Mouse (Mus musculus): Measurements from ENCODE around the gene Olfr60.

The Olfr60 gene

DNA sequence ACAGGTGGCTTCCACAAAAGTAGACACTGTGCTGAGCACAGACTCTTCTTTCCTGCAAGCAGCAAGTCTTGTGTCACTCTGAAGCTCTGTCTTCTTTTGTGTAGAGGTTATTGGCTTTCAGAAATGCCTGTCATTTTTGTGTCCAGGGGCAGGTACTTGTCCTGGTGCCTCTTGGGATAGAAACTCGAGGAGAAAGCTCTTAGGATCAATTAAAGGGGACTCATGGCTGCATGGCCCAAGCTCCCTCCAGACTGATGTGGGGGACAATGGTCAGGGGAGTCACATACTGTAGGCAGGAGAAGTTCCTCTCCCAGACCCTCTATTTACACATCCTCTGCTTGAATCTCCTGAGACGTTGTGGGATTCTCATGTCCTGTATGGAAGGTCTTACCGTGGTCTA is at the start of gene Olfr60:
TSS of gene Olfr60 (minus strand) at position 101 of the 400 bp plus-strand sequence.
- DNase-seq: no peak

DNA sequence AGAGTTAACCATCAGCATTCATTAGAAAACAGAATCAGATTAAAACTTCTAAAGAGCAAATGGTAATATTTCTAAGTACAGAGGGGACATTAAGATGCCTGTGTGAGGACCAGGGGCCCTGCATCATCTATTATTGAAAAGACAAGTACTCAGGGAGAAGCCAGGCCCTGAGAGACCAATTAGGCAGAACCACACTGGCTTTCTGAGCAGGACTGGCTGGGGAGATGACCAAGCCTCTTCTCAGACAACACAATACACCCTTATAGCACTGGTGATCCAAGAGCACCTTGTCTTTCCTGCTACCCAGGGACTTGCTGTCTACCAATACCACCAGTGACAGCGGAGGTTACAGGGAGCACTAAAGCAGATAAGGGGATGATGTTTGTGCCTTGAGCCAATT is 41.3 kb upstream of the Olfr60 start, which contains the start of gene Olfr531:
TSS of gene Olfr531 (minus strand) at position 101 of the 400 bp plus-strand sequence.
- no peak for DNase-seq

DNA sequence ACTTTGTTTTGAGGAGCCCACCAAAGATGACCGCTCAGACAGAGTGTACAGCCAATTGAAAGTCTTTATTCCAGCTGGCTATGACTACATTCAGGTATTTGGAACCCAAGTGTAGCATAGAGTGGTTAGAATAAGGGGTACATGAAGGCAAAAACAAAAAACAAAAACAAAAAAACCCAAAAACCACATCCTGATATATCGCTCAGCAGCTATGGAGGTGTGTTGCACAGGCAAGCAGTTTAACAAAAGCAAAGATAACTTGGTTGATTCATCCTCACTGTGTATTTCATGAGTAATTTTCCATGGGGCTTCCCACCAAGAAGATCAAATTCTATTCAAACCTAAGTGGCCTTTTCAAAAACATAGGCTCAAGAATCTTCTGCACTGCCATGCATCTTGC is 15.4 kb upstream of the Olfr60 start:
- no peak for DNase-seq

DNA sequence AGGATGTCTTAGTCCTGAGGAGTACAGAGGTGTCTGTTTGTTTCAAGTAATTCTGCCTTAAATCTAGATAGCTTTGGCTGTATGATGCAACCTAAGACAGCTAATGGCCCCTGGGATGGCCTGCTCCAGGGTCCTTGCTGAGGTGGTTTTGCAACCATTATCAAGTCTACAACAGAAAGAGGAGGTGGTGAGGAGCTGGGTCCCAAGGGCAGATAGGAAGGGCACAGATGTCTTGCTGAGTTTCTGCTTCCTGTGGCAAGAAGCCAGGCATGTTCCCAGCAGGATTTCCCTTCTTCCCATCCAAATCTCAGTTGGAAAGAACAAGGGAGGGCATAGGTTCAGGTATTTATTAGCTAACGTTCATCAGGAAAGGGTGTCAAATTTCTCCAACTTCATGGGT is 14.8 kb upstream of the Olfr60 start, which contains the start of gene Olfr530:
TSS of gene Olfr530 (minus strand) at position 101 of the 400 bp plus-strand sequence.
- DNase-seq: no peak

DNA sequence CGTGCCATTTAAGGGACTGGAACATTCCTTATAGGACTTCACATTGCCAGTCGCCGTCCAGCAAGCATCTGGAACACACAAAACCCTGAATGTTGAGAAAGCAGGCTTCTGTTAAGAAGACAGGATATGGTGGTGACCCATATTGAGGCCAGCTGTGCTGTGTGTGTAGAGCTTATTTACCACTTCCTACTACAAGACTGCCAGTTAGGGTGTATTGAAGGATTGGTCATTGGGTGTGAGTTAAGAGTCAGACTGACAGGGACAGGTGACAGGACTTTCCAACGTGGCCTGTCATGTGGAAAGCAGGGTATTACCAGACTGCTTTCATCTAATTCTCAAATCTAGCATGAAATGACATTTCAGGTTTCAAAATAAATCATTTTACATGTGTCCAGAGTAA is 12.8 kb upstream of the Olfr60 start:
- no peak for DNase-seq

DNA sequence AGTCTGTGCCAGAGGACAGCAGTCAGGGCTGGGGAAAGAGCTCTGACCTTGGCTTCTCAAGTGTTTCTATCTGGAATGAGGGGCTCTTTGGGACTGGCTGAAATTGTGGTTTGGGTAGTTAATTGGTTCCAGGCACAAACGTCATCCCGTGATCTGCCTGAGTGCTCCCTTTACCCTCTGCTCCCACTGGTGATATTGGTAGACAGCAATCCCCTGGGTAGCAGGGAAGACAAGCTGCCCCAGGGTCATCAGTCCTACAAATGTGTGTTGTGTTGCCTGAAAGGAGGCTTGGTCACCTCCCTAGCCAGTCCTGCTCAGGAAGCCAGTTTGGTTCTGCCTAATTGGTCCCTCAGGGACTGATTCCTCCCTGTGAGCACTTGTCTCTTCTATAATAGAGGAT is 27.8 kb downstream of the Olfr60 start, which contains the start of gene Olfr527:
TSS of gene Olfr527 (plus strand) at position 301 of the 400 bp plus-strand sequence.
- DNase-seq: no peak

DNA sequence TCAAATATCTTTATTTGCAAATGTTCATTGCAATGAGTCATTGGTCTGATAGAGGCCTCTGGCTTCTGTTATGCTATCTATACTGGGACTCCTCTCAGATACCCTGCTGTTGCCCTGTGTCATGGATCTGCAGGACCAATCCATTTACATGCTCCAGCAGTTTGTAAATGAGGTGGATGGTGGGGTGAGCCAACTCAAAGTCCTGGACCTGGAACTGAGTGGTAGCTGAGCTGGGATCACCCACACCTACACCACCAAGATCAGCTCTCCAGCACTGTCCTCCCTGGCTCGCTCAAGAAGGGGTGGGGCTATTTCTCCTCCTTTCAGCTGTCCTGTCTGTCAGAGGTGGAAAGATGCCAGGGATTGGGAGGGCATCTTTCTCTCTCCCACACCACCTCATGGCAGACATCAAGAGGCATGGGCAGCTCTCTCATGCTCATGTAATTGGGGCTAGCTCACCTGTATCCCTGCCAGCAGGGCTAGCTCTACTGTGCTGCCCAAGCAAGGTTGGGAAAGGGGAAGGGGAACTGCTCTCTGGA is 31.6 kb downstream of the Olfr60 start:
- no peak for DNase-seq

DNA sequence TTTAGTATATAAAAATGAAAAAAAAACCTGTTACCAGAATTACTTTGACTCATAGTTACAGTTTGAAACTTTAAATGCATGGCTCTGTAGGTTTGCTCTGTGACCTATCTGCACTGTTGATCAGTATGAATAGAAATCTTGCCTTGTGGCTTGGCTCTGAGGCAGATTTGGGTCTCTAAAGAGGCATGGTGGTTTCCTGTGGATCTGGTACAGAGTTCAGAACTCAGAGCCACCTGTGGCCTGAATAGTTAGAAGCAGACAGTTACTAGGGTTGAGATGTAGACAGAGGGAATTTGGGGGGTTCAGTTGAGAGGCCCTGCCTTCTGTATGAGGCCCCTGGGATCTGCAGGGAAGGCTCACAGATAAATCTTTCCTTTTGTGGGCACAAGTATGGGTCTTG is 40.3 kb downstream of the Olfr60 start:
- no peak for DNase-seq

DNA sequence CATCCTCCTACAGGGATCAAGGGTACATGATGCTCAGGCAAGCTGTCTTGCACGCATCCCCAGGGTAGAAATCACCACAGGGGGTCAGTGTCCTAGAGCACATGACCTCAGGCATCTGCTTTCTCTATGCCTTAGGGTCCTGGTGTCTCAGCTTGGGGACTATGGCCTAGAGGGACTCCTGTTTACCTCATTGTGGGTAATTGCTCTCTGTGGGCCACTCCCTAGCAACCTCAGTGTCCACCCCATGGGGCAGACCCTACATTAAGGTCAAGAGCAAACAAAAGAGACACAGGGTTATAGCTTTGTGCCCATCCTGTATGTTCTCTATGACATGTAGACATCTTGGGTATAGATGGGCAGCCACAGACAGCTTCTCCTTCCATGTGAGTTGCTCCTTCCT is 40.9 kb downstream of the Olfr60 start, which contains the start of gene Olfr525:
TSS of gene Olfr525 (plus strand) at position 301 of the 400 bp plus-strand sequence.
- DNase-seq: no peak

DNA sequence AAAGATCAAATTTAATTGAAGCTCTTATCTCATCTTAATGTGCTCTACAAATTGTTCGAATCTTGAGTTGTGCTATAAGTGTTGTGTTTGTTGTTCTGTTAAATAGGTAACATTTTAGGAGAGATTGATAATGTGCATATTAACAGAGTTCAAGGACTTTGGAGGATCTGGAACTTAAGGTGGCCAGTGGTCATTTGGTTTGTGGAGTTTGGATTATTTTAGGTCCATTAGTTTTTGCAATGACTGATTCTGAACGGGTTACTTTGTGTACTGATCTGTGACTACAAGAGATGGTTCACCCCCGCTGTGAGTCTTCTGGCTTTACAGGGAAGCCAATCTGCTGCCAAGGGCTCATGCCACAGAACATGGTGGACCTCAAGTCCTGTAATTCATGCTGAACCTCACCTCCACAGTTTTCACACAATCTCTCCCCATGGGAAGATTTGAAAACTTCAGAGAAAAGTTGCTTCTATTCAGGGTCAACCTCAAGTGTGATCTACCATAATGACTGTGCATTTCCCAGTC is 41.5 kb downstream of the Olfr60 start:
- no peak for DNase-seq

DNA sequence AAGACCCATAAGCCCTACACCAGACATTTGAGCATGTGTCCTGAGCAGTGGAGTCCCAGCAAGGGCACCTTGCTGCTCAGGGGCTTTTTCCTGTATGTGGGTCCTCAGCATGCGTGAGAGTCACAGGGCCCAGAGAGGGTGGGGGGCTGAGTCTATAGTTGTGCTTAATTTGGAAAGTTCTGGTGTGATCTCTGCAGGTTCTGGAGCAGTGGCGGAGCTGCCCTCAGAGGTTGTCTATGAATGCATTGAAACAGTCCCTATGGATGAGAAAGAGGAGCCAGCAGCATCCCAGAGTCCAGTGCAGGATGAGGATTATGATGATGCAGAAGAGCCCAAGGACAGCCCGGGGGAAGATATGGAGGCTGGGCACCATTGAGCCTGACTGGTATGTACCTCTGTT is 62.1 kb downstream of the Olfr60 start:
- DNase-seq: no peak

DNA sequence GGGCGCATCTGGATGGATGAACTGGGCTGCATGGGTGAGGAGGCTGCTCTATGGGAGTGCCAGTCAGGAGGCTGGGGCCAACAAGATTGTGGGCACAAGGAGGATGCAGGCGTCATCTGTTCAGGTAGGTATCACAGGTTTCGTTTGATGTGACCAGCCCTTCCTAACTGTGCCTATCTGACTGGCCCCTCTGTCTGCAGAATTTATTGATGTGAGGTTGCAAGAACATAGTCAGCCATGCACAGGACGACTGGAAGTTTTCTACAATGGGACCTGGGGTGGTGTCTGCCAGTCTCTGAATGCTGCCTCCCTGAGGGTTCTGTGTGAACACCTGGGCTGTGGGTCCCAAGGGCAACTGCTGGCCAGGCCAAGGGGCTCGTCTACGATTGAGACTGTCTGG is 64.6 kb downstream of the Olfr60 start:
- DNase-seq: no peak

DNA sequence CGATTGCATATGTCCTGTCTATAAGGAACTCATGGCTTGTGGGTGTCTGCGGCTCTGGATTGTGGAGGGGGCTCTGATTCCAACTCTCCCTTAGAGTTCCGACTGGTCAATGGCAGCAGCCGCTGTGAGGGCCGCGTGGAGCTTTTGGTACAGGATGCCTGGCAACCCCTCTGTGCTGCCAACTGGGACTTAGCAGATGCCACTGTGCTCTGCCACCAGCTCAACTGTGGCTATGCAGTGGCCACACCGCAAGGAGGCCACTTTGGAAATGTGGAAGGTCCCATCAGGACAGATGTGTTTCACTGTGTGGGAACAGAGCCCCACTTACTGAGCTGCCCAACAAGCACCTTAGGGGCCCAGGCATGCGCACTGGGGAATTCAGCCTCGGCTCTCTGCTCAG is 65.7 kb downstream of the Olfr60 start:
- no peak for DNase-seq
